Mouse (Mus musculus): ENCODE measurements at regions not wholly inside any gene's neighbourhood (a gene's known extent, or its start where the extent isn't known, plus 50 kb on each side); places are given as distances from the start of the nearest gene placed in this dataset.
A peak's percentile ranks its signal among the peaks of the same experiment; 100 is the strongest.

GRCm38 (mm10) chr4:99491536-99492514 is 164.3 kb upstream of the Foxd3 start:
- DNase-seq, result no peak
- intact Hi-C loops (cut with DNase I), result no loop called here

GRCm38 (mm10) chr4:99503221-99503744 is 152.8 kb upstream of the Foxd3 start:
- no peak for DNase-seq
- intact Hi-C loops (cut with DNase I), result no loop called here

GRCm38 (mm10) chr4:99511993-99512392 is 144.1 kb upstream of the Foxd3 start:
- intact Hi-C loops (cut with DNase I), result no loop called here
- DNase-seq, result no peak

- no peak for DNase-seq
- intact Hi-C loops (cut with DNase I), result no loop called here
Observed at GRCm38 (mm10) chr4:99516883-99517282, 139.2 kb upstream of the Foxd3 start.

- intact Hi-C loops (cut with DNase I), result no loop called here
Observed at GRCm38 (mm10) chr4:99527441-99527840, 128.7 kb upstream of the Foxd3 start.

GRCm38 (mm10) chr4:99544014-99544413 is 112.1 kb upstream of the Foxd3 start:
- DNase-seq, result no peak
- intact Hi-C loops (cut with DNase I), result no loop called here

More at GRCm38 (mm10) chr4:99527441-99527840, 128.7 kb upstream of the Foxd3 start:
- DNase-seq, result no peak

GRCm38 (mm10) chr4:99545742-99546141 is 110.4 kb upstream of the Foxd3 start:
- intact Hi-C loops (cut with DNase I), result no loop called here
- DNase-seq, result no peak

- intact Hi-C loops (cut with DNase I), result no loop called here
- no peak for DNase-seq
Observed at GRCm38 (mm10) chr4:99557963-99558362, 98.1 kb upstream of the Foxd3 start.

- no peak for DNase-seq
- intact Hi-C loops (cut with DNase I), result loop anchor here (5.0 kb wide), 1 partner anchor 207 kb away; no protein-coding TSS in a partner anchor
Observed at GRCm38 (mm10) chr4:99560604-99561003, 95.5 kb upstream of the Foxd3 start.

GRCm38 (mm10) chr4:99561506-99561937 is 94.6 kb upstream of the Foxd3 start:
- intact Hi-C loops (cut with DNase I), result loop anchor here (5.0 kb wide), 1 partner anchor 206 kb away; no protein-coding TSS in a partner anchor
- DNase-seq, result no peak

- no peak for DNase-seq
- intact Hi-C loops (cut with DNase I), result no loop called here
Observed at GRCm38 (mm10) chr4:99565401-99565800, 90.7 kb upstream of the Foxd3 start.

GRCm38 (mm10) chr4:99572841-99573642 is 83.1 kb upstream of the Foxd3 start:
- DNase-seq, result peak; percentile 4 to 11
- intact Hi-C loops (cut with DNase I), result no loop called here

- intact Hi-C loops (cut with DNase I), result no loop called here
- DNase-seq, result no peak
Observed at GRCm38 (mm10) chr4:99574021-99574531, 82.0 kb upstream of the Foxd3 start.

- DNase-seq, result no peak
- intact Hi-C loops (cut with DNase I), result no loop called here
Observed at GRCm38 (mm10) chr4:99574984-99575383, 81.1 kb upstream of the Foxd3 start.

GRCm38 (mm10) chr4:99597781-99598180 is 58.3 kb upstream of the Foxd3 start:
- no peak for DNase-seq
- intact Hi-C loops (cut with DNase I), result no loop called here

- intact Hi-C loops (cut with DNase I), result no loop called here
- no peak for DNase-seq
Observed at GRCm38 (mm10) chr4:99600741-99601140, 55.4 kb upstream of the Foxd3 start.

GRCm38 (mm10) chr4:99601463-99601862 is 54.6 kb upstream of the Foxd3 start:
- intact Hi-C loops (cut with DNase I), result no loop called here
- no peak for DNase-seq

Data from heart, postnatal 36 days (tissue).